Mouse (Mus musculus) midbrain, embryonic 11.5 days (tissue): ENCODE measurements around the gene Vwa3a. TPM values are rescaled to one million over a fixed set of nuclear protein-coding genes. Genes with fewer than 3 reads are reported as not detected.
"Not testable (repeated sequence)": the region's sequence is repeated elsewhere in the genome, so short reads cannot be mapped to it uniquely, and the experiment has no call there.

Experiments
- ATAC-seq: fragments of 200-750 bp; cut with Nextera tagmentation; 2 replicates; pipeline ENCODE4 v1.8.0; 2017; ENCODE audit warnings: moderate TSS enrichment, moderate library complexity; ENCODE audit not compliant: low FRiP score
- DNase-seq: peaks from one replicate; pipeline ENCODE4 v3.0.0; 2015; ENCODE audit warnings: low spot score; ENCODE audit errors: missing footprints
- H3K27ac ChIP-seq: fragments of 300-500 bp; sonication (generic); 2 replicates; pipeline ENCODE4 v1.5.1; 2014; ENCODE audit warnings: low read depth, low read length
- H3K27me3 ChIP-seq: fragments of 300-500 bp; sonication (generic); 2 replicates; pipeline ENCODE4 v1.6.1; 2014; ENCODE audit warnings: mild to moderate bottlenecking, low read length, moderate library complexity, mixed read lengths; ENCODE audit not compliant: control insufficient read depth, insufficient read depth
- H3K36me3 ChIP-seq: fragments of 300-500 bp; sonication (generic); 2 replicates; pipeline ENCODE4 v1.6.1; 2014; ENCODE audit warnings: mild to moderate bottlenecking, low read length, moderate library complexity, mixed read lengths; ENCODE audit not compliant: control insufficient read depth, insufficient read depth
- H3K4me1 ChIP-seq: fragments of 300-500 bp; sonication (generic); 2 replicates; pipeline ENCODE4 v1.6.1; 2014; ENCODE audit warnings: low read length; ENCODE audit not compliant: control insufficient read depth, insufficient read depth
- H3K4me2 ChIP-seq: fragments of 300-500 bp; sonication (generic); 2 replicates; pipeline ENCODE4 v1.6.1; 2014; ENCODE audit warnings: mild to moderate bottlenecking, moderate library complexity
- H3K4me3 ChIP-seq: fragments of 300-500 bp; sonication (generic); 2 replicates; pipeline ENCODE4 v1.5.1; 2014; ENCODE audit warnings: low read depth, low read length
- H3K9ac ChIP-seq: fragments of 300-500 bp; sonication (generic); 2 replicates; pipeline ENCODE4 v1.6.1; 2014; ENCODE audit warnings: low read length
- H3K9me3 ChIP-seq: fragments of 300-500 bp; sonication (generic); 2 replicates; pipeline ENCODE4 v1.6.1; 2016; ENCODE audit warnings: low read length; ENCODE audit not compliant: control insufficient read depth
- WGBS: fragments of 180-500 bp; shearing (Covaris S2); extraction: QIAGEN DNeasy Blood & Tissue Kit; methylation state at CpG from one replicate; pipeline ENCODE4 v1.1.7; 2014; 5-methylcytosine and 5-hydroxymethylcytosine counted together
- polyA plus RNA-seq: library from polyadenylated mRNA; unstranded; fragments of >200 nt; fragmentation: Nextera tagmentation; extraction: Ambion mirVana; gene quantifications from 2 replicates; pipeline ENCODE4 v1.2.1, GENCODE M21; 2014

Vwa3a gene
- polyA plus RNA-seq, 1 experiment from 2014 or later = 0.08 TPM

GRCm38 (mm10) chr7:120713225-120713624 is 25.9 kb upstream of the Vwa3a start:
- H3K4me2 ChIP-seq = no peak overlapping the region
- ATAC-seq (no peak), DNase-seq (no peak)
- H3K27ac ChIP-seq = no peak overlapping the region
- H3K9ac ChIP-seq = no peak overlapping the region
- H3K36me3 ChIP-seq = no peaks in the 10 kb centered on the region
- 87% methylated on average over 2 of the region's 2 CpGs for WGBS
- H3K27me3 ChIP-seq = no peaks in the 10 kb centered on the region
- H3K4me1 ChIP-seq = no peaks in the 10 kb centered on the region
- H3K4me3 ChIP-seq = no peak overlapping the region
- no peaks in the 10 kb centered on the region for H3K9me3 ChIP-seq

- not testable (repeated sequence) for ATAC-seq, H3K4me2 ChIP-seq, H3K9me3 ChIP-seq, H3K9ac ChIP-seq, H3K4me1 ChIP-seq, DNase-seq, H3K4me3 ChIP-seq, H3K27me3 ChIP-seq, H3K36me3 ChIP-seq, H3K27ac ChIP-seq
- 94% methylated on average over 11 of the region's 11 CpGs for WGBS
These were observed 25.2 kb upstream of the Vwa3a start for GRCm38 (mm10) chr7:120713951-120714350.

- H3K36me3 ChIP-seq = no peaks in the 10 kb centered on the region
- no peak for DNase-seq
- ATAC-seq = no peak
- no peak overlapping the region for H3K4me3 ChIP-seq
- H3K9me3 ChIP-seq = no peaks in the 10 kb centered on the region
- no peaks in the 10 kb centered on the region for H3K4me1 ChIP-seq
- H3K27ac ChIP-seq = no peak overlapping the region
- no peak overlapping the region for H3K9ac ChIP-seq
- H3K4me2 ChIP-seq = no peak overlapping the region
- 84% methylated on average over 2 of the region's 2 CpGs for WGBS
- H3K27me3 ChIP-seq = no peaks in the 10 kb centered on the region
These were observed 21.9 kb upstream of the Vwa3a start for GRCm38 (mm10) chr7:120717261-120717660.

- Histone ChIP-seq H3K4me3 (no peak overlapping the region), H3K36me3 (no peaks in the 10 kb centered on the region)
These were observed 18.1 kb upstream of the Vwa3a start for GRCm38 (mm10) chr7:120721051-120721450.

GRCm38 (mm10) chr7:120721456-120721855 is 17.7 kb upstream of the Vwa3a start:
- Histone ChIP-seq H3K9me3 (no peaks in the 10 kb centered on the region), H3K4me1 (peaks cover 7% of the 10 kb centered on the region; the same call in 1 of the 2 replicates), H3K4me2 (no peak overlapping the region), H3K36me3 (no peaks in the 10 kb centered on the region), H3K27ac (no peak overlapping the region), H3K9ac (no peak overlapping the region), H3K27me3 (no peaks in the 10 kb centered on the region), H3K4me3 (no peak overlapping the region)
- DNase-seq (no peak), ATAC-seq (no peak)
- WGBS = 91% methylated on average over 8 of the region's 8 CpGs

More at GRCm38 (mm10) chr7:120721051-120721450, 18.1 kb upstream of the Vwa3a start:
- no peaks in the 10 kb centered on the region for H3K9me3 ChIP-seq
- no peak for ATAC-seq
- H3K4me1 ChIP-seq = peaks cover 7% of the 10 kb centered on the region; the same call in 1 of the 2 replicates
- DNase-seq = no peak
- H3K9ac ChIP-seq = no peak overlapping the region
- H3K27ac ChIP-seq = no peak overlapping the region
- H3K27me3 ChIP-seq = no peaks in the 10 kb centered on the region
- WGBS = 89% methylated on average over 5 of the region's 5 CpGs
- no peak overlapping the region for H3K4me2 ChIP-seq

GRCm38 (mm10) chr7:120722063-120722462 is 17.1 kb upstream of the Vwa3a start:
- WGBS = 98% methylated on average over 4 of the region's 4 CpGs
- DNase-seq (no peak), ATAC-seq (no peak)
- H3K36me3 ChIP-seq = no peaks in the 10 kb centered on the region
- H3K27ac ChIP-seq = no peak overlapping the region
- H3K9ac ChIP-seq = no peak overlapping the region
- no peaks in the 10 kb centered on the region for H3K27me3 ChIP-seq
- no peaks in the 10 kb centered on the region for H3K9me3 ChIP-seq
- H3K4me3 ChIP-seq = no peak overlapping the region
- H3K4me1 ChIP-seq = peaks cover 7% of the 10 kb centered on the region; the same call in 1 of the 2 replicates
- H3K4me2 ChIP-seq = no peak overlapping the region

- ATAC-seq = peak; percentile 44; the same call in 1 of the 2 replicates
- WGBS = 47% methylated on average over 8 of the region's 8 CpGs
- H3K4me2 ChIP-seq = no peak overlapping the region
These were observed 16.3 kb upstream of the Vwa3a start for GRCm38 (mm10) chr7:120722839-120723278.

GRCm38 (mm10) chr7:120727581-120727980 is 11.5 kb upstream of the Vwa3a start:
- DNase-seq = no peak
- no peak overlapping the region for H3K9ac ChIP-seq
- H3K27ac ChIP-seq = no peak overlapping the region
- H3K4me3 ChIP-seq = no peak overlapping the region
- no peaks in the 10 kb centered on the region for H3K36me3 ChIP-seq
- H3K4me1 ChIP-seq = peaks cover 6% of the 10 kb centered on the region; the same call in 1 of the 2 replicates
- H3K9me3 ChIP-seq = no peaks in the 10 kb centered on the region
- H3K4me2 ChIP-seq = no peak overlapping the region
- ATAC-seq = no peak
- 90% methylated on average over 3 of the region's 3 CpGs for WGBS
- no peaks in the 10 kb centered on the region for H3K27me3 ChIP-seq

More at GRCm38 (mm10) chr7:120722839-120723278, 16.3 kb upstream of the Vwa3a start:
- no peak overlapping the region for H3K4me3 ChIP-seq
- no peak overlapping the region for H3K9ac ChIP-seq
- H3K9me3 ChIP-seq = no peaks in the 10 kb centered on the region
- peaks cover 7% of the 10 kb centered on the region; the same call in 1 of the 2 replicates for H3K4me1 ChIP-seq
- no peaks in the 10 kb centered on the region for H3K27me3 ChIP-seq
- DNase-seq = no peak
- H3K27ac ChIP-seq = no peak overlapping the region
- no peaks in the 10 kb centered on the region for H3K36me3 ChIP-seq

- H3K4me2 ChIP-seq = no peak overlapping the region
- H3K9ac ChIP-seq = no peak overlapping the region
- no peaks in the 10 kb centered on the region for H3K9me3 ChIP-seq
- no peaks in the 10 kb centered on the region for H3K36me3 ChIP-seq
- H3K4me1 ChIP-seq = no peaks in the 10 kb centered on the region
- 92% methylated on average over 5 of the region's 5 CpGs for WGBS
- H3K4me3 ChIP-seq = no peak overlapping the region
- no peaks in the 10 kb centered on the region for H3K27me3 ChIP-seq
- DNase-seq (no peak), ATAC-seq (no peak)
- no peak overlapping the region for H3K27ac ChIP-seq
These were observed 9.5 kb upstream of the Vwa3a start for GRCm38 (mm10) chr7:120729635-120730034.
